Mouse (Mus musculus) forebrain, embryonic 16.5 days (tissue): ENCODE measurements around the gene Glod4. TPM values are rescaled to one million over a fixed set of nuclear protein-coding genes. Genes with fewer than 3 reads are reported as not detected.

Experiments
- ATAC-seq: fragments of 200-750 bp; cut with Nextera tagmentation; 2 replicates; pipeline ENCODE4 v1.8.0; 2017; ENCODE audit warnings: mild to moderate bottlenecking, moderate library complexity
- H3K27ac ChIP-seq: fragments of 300-500 bp; sonication (generic); 2 replicates; pipeline ENCODE4 v1.5.1; 2014; ENCODE audit warnings: low read length, control low read depth
- H3K27me3 ChIP-seq: fragments of 300-500 bp; sonication (generic); replicated peaks from 2 replicates; pipeline ENCODE4 v1.6.1; 2014; ENCODE audit warnings: low read length; ENCODE audit not compliant: control insufficient read depth, insufficient read depth
- H3K36me3 ChIP-seq: fragments of 300-500 bp; sonication (generic); 2 replicates; pipeline ENCODE4 v1.6.1; 2014; ENCODE audit not compliant: control insufficient read depth, insufficient read depth
- H3K4me1 ChIP-seq: fragments of 300-500 bp; sonication (generic); replicated peaks from 2 replicates; pipeline ENCODE4 v1.6.1; 2014; ENCODE audit warnings: low read length; ENCODE audit not compliant: control insufficient read depth, insufficient read depth
- H3K4me2 ChIP-seq: fragments of 300-500 bp; sonication (generic); 2 replicates; pipeline ENCODE4 v1.6.1; 2014; ENCODE audit warnings: mild to moderate bottlenecking, low read length, control low read depth
- H3K4me3 ChIP-seq: fragments of 300-500 bp; sonication (generic); replicated peaks from 2 replicates; pipeline ENCODE4 v1.5.1; 2014; ENCODE audit warnings: mild to moderate bottlenecking, low read length, control low read depth
- H3K9ac ChIP-seq: fragments of 300-500 bp; sonication (generic); replicated peaks from 2 replicates; pipeline ENCODE4 v1.6.1; 2014; ENCODE audit warnings: low read depth, low read length, control low read depth
- H3K9me3 ChIP-seq: fragments of 300-500 bp; sonication (generic); 2 replicates; pipeline ENCODE4 v1.6.1; 2016; ENCODE audit warnings: low read length; ENCODE audit not compliant: control insufficient read depth
- WGBS: fragments of 180-500 bp; shearing (Covaris S2); extraction: QIAGEN DNeasy Blood & Tissue Kit; methylation state at CpG from one replicate; pipeline ENCODE4 v1.1.7; 2014; 5-methylcytosine and 5-hydroxymethylcytosine counted together
- polyA plus RNA-seq: library from polyadenylated mRNA; unstranded; fragments of >200 nt; fragmentation: Nextera tagmentation; extraction: Ambion mirVana; gene quantifications from 2 replicates; pipeline ENCODE4 v1.2.1, GENCODE M21; 2015

The Glod4 gene
- polyA plus RNA-seq, 1 experiment from 2014 or later, result 127 TPM

DNA sequence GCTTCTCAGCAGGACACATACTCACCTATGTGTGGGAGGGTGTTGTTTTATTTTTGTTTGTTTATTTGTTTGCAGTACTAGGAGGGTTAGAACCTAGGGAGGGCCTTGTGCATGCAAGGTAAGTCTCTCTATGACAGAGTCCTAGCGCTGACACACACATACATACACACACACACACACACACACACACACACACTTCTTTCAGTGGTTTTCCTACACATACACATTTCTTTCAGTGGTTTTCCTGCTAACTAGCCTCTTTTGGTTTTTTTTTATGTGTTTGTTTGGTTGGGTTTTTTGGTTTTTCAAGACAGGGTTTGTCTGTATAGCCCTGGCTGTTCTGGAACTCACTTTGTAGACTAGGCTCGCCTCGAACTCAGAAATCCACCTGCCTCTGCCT lies 133.1 kb downstream of the Glod4 start:
- Histone ChIP-seq H3K36me3 (peaks cover 9% of the 10 kb centered on the region; the same call in 1 of the 2 replicates), H3K27me3 (no peaks in the 10 kb centered on the region), H3K4me2 (no peak overlapping the region), H3K9ac (no peak overlapping the region), H3K4me1 (no peaks in the 10 kb centered on the region), H3K9me3 (no peaks in the 10 kb centered on the region), H3K4me3 (no peak overlapping the region), H3K27ac (no peak overlapping the region)
- no peak for ATAC-seq
- WGBS, result 96% methylated on average over 3 of the region's 3 CpGs

DNA sequence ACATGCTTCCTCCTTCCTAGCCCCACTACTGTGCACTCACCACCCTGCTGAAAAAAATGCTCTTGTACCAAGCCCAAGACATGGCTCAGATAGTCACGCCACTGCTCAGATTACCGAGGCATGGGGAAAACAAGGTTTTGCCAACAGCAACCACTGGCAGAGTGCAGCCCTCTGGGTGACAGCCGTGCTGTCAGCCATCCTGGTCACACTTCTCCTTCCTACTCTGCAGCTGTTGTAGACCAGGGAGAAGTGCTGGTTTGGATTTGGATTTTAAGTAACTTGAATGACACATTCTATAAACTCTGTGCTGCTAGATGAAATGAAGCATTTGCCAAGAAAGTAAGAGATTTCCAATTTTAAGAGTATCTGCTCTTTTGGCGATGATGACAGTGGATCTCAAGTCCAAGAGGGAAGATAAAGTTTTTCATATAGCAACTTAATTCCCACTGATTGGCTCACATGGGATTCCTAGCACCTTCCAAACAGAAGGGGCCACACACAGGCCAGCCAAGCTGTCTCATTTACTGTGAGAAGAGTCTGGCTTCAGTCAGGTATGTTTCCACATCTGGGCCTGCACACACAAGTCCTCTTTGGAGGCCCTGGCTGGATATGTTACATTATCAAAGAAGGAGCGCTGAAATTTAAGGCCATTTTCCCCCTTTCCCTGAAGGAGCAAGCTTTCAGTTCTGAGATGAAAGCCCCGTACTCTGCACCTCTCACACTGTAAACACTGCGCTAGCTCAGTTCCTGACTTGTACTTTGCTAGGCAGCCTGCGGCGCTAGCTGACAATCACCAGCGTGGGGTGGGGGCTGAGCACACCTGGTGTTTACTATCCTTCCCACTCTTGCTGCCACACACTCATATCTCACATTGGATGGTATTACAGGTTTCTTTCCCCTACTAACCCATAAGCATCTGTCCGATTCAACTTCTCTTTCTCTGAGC lies 136.7 kb downstream of the Glod4 start:
- H3K9me3 ChIP-seq, result no peaks in the 10 kb centered on the region
- no peak overlapping the region for H3K4me2 ChIP-seq
- ATAC-seq, result no peak
- H3K9ac ChIP-seq, result no peak overlapping the region
- 87% methylated on average over 11 of the region's 11 CpGs for WGBS
- H3K36me3 ChIP-seq, result peaks cover 3% of the 10 kb centered on the region; the same call in 1 of the 2 replicates
- no peak overlapping the region for H3K27ac ChIP-seq
- H3K4me3 ChIP-seq, result no peak overlapping the region
- no peaks in the 10 kb centered on the region for H3K4me1 ChIP-seq
- H3K27me3 ChIP-seq, result no peaks in the 10 kb centered on the region

DNA sequence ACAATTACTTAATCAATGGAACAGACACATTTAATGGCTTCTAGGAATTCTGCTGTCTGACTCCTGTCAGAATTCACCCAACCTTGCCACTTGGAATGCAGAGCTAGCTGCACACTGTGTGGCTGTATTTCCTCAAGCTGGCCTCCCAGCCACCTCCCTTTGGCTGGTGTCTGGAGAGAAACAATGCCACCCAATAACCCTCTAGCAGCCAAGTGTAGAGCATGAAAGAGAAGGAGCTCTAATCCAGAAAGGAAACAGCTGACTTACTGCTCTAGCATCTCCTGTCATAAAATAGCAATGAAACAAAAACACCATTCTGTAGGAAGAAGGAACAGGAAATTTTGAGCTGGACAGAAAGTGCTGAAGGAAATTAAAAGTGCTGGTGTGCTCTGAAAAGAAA lies 142.4 kb downstream of the Glod4 start:
- no peak overlapping the region for H3K4me2 ChIP-seq
- H3K9ac ChIP-seq, result no peak overlapping the region
- H3K27me3 ChIP-seq, result no peaks in the 10 kb centered on the region
- peaks cover 15% of the 10 kb centered on the region for H3K36me3 ChIP-seq
- ATAC-seq, result no peak
- H3K4me3 ChIP-seq, result no peak overlapping the region
- no peaks in the 10 kb centered on the region; the same call in 1 of the 2 replicates for H3K4me1 ChIP-seq
- H3K9me3 ChIP-seq, result no peaks in the 10 kb centered on the region
- no peak overlapping the region for H3K27ac ChIP-seq

DNA sequence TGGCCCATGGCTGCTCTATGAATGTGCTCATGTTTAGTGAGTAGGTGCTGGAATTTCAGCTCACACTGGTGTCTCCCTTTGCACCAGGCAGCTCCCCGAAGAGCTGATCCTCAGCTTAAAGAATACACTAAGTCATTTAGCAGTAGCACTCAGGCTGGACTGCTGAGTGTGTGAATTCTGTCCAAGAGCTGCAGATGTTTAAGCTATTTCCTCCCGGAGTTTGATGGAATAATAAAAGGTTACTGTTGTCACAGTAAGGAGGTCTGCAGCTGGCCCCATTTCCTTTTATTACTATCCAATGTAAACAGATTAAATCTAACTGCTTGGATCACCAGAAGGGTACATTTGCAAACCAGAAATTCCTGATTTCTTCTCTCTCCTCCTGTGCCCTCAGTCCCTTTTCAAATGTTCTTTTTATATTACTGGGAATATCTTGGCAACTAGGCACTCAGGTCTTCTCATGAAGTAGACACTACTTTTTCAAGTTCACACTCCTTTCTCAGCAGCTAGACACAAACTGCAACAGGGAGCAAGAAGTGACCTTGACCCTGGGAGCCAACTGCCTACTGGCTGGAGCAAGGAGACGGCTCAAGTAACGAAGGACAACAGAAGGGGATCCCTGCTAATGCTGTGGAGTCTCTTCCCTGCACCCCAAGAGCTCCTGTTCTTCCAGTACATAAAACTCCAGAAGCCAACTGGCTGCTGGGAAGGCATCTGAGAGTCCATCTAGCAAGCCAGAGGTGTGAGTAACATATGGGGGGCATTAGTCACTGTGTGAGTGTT lies 144.1 kb downstream of the Glod4 start:
- ATAC-seq, result no peak
- Histone ChIP-seq H3K9me3 (no peaks in the 10 kb centered on the region), H3K4me1 (no peaks in the 10 kb centered on the region; the same call in 1 of the 2 replicates), H3K27ac (no peak overlapping the region), H3K9ac (no peak overlapping the region), H3K4me3 (no peak overlapping the region), H3K27me3 (no peaks in the 10 kb centered on the region), H3K36me3 (peaks cover 15% of the 10 kb centered on the region), H3K4me2 (no peak overlapping the region)
- WGBS, result 75% methylated on average over 4 of the region's 4 CpGs

DNA sequence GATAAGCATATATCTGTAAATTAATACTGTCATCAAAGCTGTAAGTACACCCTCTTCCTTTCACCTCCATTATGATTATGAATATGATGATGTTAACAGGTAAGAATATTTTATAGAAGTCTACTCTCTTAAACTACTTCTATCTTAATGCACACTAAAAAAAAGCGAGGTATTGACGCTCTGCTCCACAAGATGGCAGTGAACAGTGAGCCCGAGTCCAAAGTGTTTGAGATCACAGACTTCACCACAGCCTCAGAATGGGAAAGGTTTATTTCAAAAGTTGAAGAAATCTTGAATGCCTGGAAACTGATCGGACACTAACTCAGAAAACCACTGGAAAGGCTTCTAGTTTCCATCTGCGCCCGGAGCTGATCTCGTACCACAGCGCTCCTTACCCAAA lies 149.9 kb downstream of the Glod4 start:
- Histone ChIP-seq H3K9ac (no peak overlapping the region), H3K4me1 (no peaks in the 10 kb centered on the region), H3K9me3 (no peaks in the 10 kb centered on the region), H3K27me3 (no peaks in the 10 kb centered on the region), H3K4me2 (no peak overlapping the region), H3K4me3 (no peak overlapping the region), H3K27ac (no peak overlapping the region), H3K36me3 (peaks cover 5% of the 10 kb centered on the region; the same call in 1 of the 2 replicates)
- no peak for ATAC-seq
- 90% methylated on average over 8 of the region's 8 CpGs for WGBS

DNA sequence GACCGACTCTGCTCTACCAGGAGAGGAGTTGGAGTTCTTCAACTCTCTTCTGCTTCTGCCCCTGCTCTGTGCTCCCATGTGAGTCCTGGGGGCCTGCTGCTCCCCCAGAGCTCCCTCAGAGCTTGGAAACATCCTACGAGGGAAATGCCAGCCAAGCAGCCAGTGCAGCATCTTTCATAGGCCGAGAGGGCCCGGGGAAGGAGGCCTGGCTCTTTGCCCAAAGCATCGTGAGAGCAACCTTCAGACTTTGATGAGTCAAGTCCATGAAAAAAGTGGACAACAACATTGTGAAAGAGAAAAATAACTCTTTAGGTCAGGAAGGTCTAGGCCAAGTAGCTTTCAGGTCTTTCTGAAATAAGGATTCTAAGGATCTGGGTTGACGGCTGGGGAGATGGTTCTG lies 153.7 kb downstream of the Glod4 start:
- 73% methylated on average over 6 of the region's 6 CpGs for WGBS
- Histone ChIP-seq H3K27ac (no peak overlapping the region), H3K36me3 (peaks cover 5% of the 10 kb centered on the region; the same call in 1 of the 2 replicates), H3K4me1 (no peaks in the 10 kb centered on the region), H3K4me2 (no peak overlapping the region), H3K9me3 (no peaks in the 10 kb centered on the region), H3K9ac (no peak overlapping the region), H3K4me3 (no peak overlapping the region), H3K27me3 (no peaks in the 10 kb centered on the region)
- no peak for ATAC-seq

DNA sequence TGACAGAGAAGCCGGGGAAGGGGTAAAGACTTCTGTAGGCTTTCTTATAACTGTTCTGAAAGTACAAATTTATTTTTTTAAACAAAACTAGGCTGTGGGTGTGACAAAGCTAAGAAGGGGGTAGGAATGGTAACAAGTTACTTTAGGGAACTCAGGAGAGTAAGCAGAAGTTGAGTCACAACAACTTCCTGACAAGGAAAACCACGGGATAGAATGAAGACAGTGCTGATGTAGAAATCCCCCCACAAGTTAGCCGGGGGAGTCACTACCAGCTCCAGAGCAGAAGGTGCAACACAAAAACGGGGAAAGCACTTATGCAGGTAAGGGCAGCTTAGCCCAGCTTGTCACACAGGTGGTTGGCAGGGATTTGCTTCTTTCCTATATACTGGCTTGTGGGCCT lies 155.0 kb downstream of the Glod4 start:
- 89% methylated on average over 4 of the region's 4 CpGs for WGBS
- H3K9ac ChIP-seq, result no peak overlapping the region
- H3K27ac ChIP-seq, result no peak overlapping the region
- no peaks in the 10 kb centered on the region for H3K27me3 ChIP-seq
- H3K4me3 ChIP-seq, result no peak overlapping the region
- ATAC-seq, result no peak
- no peak overlapping the region for H3K4me2 ChIP-seq
- H3K36me3 ChIP-seq, result peaks cover 5% of the 10 kb centered on the region; the same call in 1 of the 2 replicates
- no peaks in the 10 kb centered on the region for H3K9me3 ChIP-seq
- no peaks in the 10 kb centered on the region for H3K4me1 ChIP-seq

DNA sequence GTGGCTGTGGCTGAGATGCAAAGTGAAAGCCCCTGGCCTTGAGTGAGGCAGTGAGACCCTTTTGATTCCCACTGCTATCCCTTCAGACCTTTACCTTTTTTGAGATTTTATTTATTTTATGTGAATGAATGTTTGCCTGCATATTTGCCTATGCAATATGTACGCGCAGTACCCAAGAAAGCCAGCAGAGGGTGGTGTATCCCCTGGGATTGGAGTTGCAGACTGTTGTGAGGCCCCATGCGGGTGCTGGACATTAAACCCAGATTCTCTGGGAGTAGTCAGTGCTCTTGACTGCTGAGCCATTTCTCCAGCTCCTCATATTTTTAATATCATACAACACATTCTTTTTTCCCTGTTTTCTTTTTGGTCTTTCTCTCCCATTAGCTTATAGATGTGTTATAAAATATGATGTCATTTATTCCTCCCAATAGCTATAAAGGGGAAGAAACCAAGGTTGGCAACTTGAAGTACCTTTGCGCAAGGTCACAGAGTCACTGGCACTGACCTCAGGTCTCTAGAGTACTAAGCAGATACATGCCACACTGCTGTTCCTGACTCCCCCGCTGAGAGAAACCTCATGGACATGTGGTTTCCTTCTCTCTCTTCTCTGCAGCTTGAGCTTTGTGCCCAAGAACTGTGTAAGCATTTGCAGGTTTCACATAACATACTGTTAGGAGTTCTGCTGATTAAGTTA lies 157.5 kb downstream of the Glod4 start:
- no peaks in the 10 kb centered on the region for H3K4me1 ChIP-seq
- 68% methylated on average over 5 of the region's 5 CpGs for WGBS
- H3K4me2 ChIP-seq, result no peak overlapping the region
- no peak for ATAC-seq
- no peaks in the 10 kb centered on the region for H3K9me3 ChIP-seq
- no peaks in the 10 kb centered on the region for H3K27me3 ChIP-seq
- no peak overlapping the region for H3K4me3 ChIP-seq
- peaks cover 7% of the 10 kb centered on the region for H3K36me3 ChIP-seq
- H3K27ac ChIP-seq, result no peak overlapping the region
- no peak overlapping the region for H3K9ac ChIP-seq

DNA sequence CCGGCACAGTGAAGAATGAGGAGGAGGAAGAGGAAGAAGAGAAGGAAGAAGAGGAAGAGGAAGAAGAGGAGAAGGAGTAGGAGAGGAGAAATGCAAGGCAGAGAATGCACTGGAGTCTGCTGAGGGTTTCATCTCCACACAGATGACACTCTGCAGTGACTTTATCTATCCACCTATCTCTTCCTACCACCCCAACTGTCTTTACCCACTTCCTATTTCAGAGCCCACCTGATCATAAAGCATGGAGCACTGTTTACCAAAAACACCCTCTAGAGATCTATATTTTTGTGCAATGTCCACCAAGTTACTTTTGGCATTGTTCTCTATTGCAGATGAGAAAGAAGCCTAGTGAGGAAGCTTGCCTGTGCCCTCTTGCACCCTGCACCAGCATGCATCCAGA lies 158.6 kb downstream of the Glod4 start:
- no peak overlapping the region for H3K4me3 ChIP-seq
- H3K4me2 ChIP-seq, result no peak overlapping the region
- H3K9ac ChIP-seq, result no peak overlapping the region
- no peaks in the 10 kb centered on the region for H3K9me3 ChIP-seq
- ATAC-seq, result no peak
- no peaks in the 10 kb centered on the region for H3K27me3 ChIP-seq
- no peak overlapping the region for H3K27ac ChIP-seq
- 93% methylated on average over 1 of the region's 1 CpGs for WGBS
- H3K36me3 ChIP-seq, result peaks cover 11% of the 10 kb centered on the region
- no peaks in the 10 kb centered on the region for H3K4me1 ChIP-seq
